Mouse (Mus musculus): Measurements from ENCODE around the gene Ebf3.
A peak's percentile ranks its signal among the peaks of the same experiment; 100 is the strongest.

- TF ChIP-seq POLR2A (IDR thresholded peaks at IDR 0.05; ENCODE audit: borderline replicate concordance, control insufficient read depth, low read depth, low read length) (no peak), CTCF (IDR thresholded peaks at IDR 0.05; ENCODE audit: control insufficient read depth, insufficient read depth, low read length) (peak; percentile 32; the same call in 1 of the 2 replicates)
Observed at GRCm38 (mm10) chr7:137321141-137321813, 7.0 kb upstream of the Ebf3 start.

Data from bone marrow, adult 2 months (tissue).